Mouse (Mus musculus): Measurements from ENCODE around the gene Tfam. TPM values are rescaled to one million over a fixed set of nuclear protein-coding genes. Genes with fewer than 3 reads are reported as not detected.

The Tfam gene
- total RNA-seq, 2 experiments from 2014 or later: 59.6 to 70.2 TPM

GRCm38 (mm10) chr10:71176341-71176740 is 61.7 kb downstream of the Tfam start:
- intact Hi-C loops (cut with DNase I): no loop called here
- no peak for DNase-seq

Other genes with a start within 250 kb of the Tfam start
- gene Bicc1, start 78.6 kb downstream of the Tfam start, total RNA-seq (2021): 10 to 100 TPM; 16.4 to 22.2 TPM
- gene Ube2d1, start 47.0 kb upstream of the Tfam start, total RNA-seq (2021): 10 to 100 TPM; 48.0 to 50.6 TPM
- 100 to 1,000 TPM; 313 to 328 TPM for gene Cisd1, start 106.7 kb upstream of the Tfam start, total RNA-seq (2021)
- 10 to 100 TPM; 14.3 to 15.5 TPM for gene Ipmk, start 109.5 kb upstream of the Tfam start, total RNA-seq (2021)

Measured in heart, postnatal 36 days (tissue).